Mouse (Mus musculus) kidney, adult 2 months (tissue): Measurements from ENCODE around the gene Kdm4d. TPM values are rescaled to one million over a fixed set of nuclear protein-coding genes. Genes with fewer than 3 reads are reported as not detected.
"Not testable (repeated sequence)": the region's sequence is repeated elsewhere in the genome, so short reads cannot be mapped to it uniquely, and the experiment has no call there.

ENCODE experiments used
- DNase-seq: peaks from one replicate; pipeline ENCODE4 v3.0.0; 2021
- H3K27ac ChIP-seq: fragments of 200-500 bp; 2 replicates; pipeline ENCODE4 v1.5.1; 2012; ENCODE audit warnings: low read depth, low read length, control low read depth, inconsistent platforms; ENCODE audit not compliant: insufficient read depth
- H3K27me3 ChIP-seq: fragments of 200-500 bp; replicated peaks from 2 replicates; pipeline ENCODE4 v1.6.1; 2012; ENCODE audit warnings: mild to moderate bottlenecking, moderate library complexity, low read length, inconsistent platforms; ENCODE audit not compliant: control insufficient read depth, insufficient read depth
- H3K36me3 ChIP-seq: fragments of 200-500 bp; 2 replicates; pipeline ENCODE4 v1.6.1; 2012; ENCODE audit warnings: mild to moderate bottlenecking, moderate library complexity, low read length, inconsistent platforms; ENCODE audit not compliant: control insufficient read depth, insufficient read depth
- H3K4me1 ChIP-seq: fragments of 200-500 bp; 2 replicates; pipeline ENCODE4 v1.6.1; 2011; ENCODE audit warnings: low read length; ENCODE audit not compliant: control insufficient read depth, insufficient read depth
- H3K4me3 ChIP-seq: fragments of 200-500 bp; 2 replicates; pipeline ENCODE4 v1.5.1; 2011; ENCODE audit warnings: mild to moderate bottlenecking, low read depth, low read length, control low read depth; ENCODE audit not compliant: insufficient read depth
- CTCF ChIP-seq: fragments of 200-500 bp; conservative IDR thresholded peaks from 2 replicates; pipeline ENCODE4 v1.5.1; 2011; ENCODE audit warnings: low read depth, mild to moderate bottlenecking, control low read depth, low read length, moderate library complexity, mixed read lengths; ENCODE audit not compliant: insufficient read depth, insufficient read length
- POLR2A ChIP-seq: fragments of 200-500 bp; IDR thresholded peaks from one replicate; pipeline ENCODE4 v1.6.1; 2011; ENCODE audit warnings: low read depth, low read length, control low read depth
- WGBS: fragments of 180-500 bp; shearing (Covaris S2); methylation state at CpG from one replicate; pipeline ENCODE4 v1.1.7; 2018; 5-methylcytosine and 5-hydroxymethylcytosine counted together
- polyA plus RNA-seq: library from polyadenylated mRNA; depleted of rRNA; stranded (reverse); fragments of >200 nt; gene quantifications from 2 replicates; pipeline ENCODE4 v1.2.3, GENCODE M21; 2012

Kdm4d gene
- polyA plus RNA-seq, 1 experiment = 0.09 TPM

DNA sequence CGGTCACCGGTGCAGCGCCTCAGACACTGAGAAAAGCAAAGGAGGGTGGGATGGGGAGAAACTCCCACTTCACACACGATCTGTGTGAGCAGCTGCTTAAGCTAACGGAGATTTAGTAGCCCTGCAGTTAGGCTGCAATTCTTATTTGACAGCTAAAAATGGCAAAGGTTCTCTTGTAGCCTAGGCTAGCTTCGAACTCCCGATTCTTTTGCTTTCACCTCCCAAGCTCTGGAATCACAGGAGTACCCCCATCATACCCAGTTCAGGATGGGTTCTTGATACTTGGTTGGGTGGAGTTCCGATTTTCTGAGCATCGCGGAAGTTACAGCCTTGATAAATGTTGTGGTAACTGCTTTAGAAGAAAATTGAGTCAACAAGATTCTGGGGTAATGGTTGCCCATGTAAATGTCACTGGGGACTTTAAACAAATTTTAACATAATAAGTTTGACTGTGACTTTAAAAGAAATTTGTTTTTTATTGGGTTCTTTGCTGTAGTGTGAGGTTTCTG lies 688 bp upstream of the Kdm4d start:
- no peak for DNase-seq
- TF ChIP-seq POLR2A (no peak), CTCF (no peak)
- Histone ChIP-seq H3K36me3 (peaks cover 4% of the 10 kb centered on the region; the same call in 1 of the 2 replicates), H3K27me3 (no peaks in the 10 kb centered on the region), H3K27ac (peak overlapping the region; percentile 8; the same call in 1 of the 2 replicates), H3K4me3 (peak overlapping the region; percentile 99), H3K4me1 (no peaks in the 10 kb centered on the region)
- WGBS = 2% methylated on average over 10 of the region's 10 CpGs

DNA sequence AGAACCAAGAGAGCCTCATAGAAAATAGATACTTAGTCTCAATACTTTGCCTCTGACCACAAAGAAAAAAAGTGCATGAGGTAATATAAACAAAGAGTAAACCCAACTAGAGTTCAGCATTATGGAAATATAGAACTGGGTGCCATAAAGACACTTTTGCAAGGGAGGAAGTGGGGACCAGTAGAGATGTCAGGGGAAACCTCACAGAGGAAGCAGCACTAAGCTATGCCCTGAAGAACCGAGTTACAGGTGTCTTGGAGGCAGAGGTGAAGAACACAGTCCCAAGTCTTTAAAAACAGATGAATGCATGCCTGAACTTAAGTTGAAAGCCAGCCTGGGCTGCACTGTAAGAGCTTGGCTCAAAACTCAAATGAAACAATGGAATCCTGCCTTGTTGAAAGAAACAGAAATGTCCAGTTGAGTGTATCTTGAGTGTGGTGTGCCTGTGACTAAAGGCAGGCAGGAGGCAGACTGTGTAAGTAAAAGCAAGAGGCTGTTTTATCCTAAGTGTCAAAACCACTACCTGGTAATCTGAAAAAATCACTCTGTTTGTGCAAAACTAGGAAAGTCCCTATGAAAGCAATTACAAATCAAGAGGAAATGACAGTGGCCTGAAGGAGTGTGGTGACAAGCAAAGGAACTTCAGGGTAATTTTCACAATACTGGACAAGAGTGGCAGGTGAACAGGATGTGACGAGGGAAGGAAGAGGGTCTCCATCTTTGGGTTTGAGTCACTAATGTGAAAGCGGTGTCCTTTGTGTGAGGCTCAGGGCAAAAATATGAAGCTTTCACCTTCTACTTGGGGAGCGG lies 1.2 kb downstream of the Kdm4d start:
- no peak for TF ChIP-seq POLR2A
- TF ChIP-seq CTCF = no peak
- 84% methylated on average over 4 of the region's 4 CpGs for WGBS

DNA sequence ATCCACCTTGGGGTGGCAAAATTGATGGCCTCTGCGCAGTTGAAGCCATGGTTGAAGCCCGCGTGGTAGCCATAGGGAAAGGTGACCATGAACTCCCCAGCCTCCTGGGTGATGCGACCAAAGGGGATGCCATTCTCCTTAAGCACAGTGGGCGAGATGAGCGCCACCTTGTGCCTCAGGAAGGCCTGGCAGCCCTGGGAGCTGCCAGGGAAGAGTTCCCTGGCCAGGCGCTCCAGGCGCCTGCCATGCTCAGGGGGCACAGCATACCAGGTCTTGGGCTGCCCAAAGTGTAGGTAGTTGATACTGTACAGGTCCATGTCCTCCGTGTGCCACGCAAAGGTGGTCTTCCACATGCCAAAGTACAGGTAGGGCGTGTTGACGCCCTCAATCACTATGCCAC lies 36.6 kb downstream of the Kdm4d start:
- WGBS = 76% methylated on average over 12 of the region's 12 CpGs
- not testable (repeated sequence) for H3K4me1 ChIP-seq, DNase-seq, H3K36me3 ChIP-seq, H3K27me3 ChIP-seq, H3K27ac ChIP-seq, H3K4me3 ChIP-seq

More for the DNA sequence above, 1.2 kb downstream of the Kdm4d start:
- DNase-seq = no peak
- no peaks in the 10 kb centered on the region; the same call in 1 of the 2 replicates for H3K36me3 ChIP-seq
- H3K27ac ChIP-seq = no peak overlapping the region
- no peaks in the 10 kb centered on the region for H3K27me3 ChIP-seq
- no peaks in the 10 kb centered on the region for H3K4me1 ChIP-seq
- H3K4me3 ChIP-seq = no peak overlapping the region

- 80% methylated on average over 1 of the region's 1 CpGs for WGBS
- not testable (repeated sequence) for DNase-seq, H3K36me3 ChIP-seq
Measured at GRCm38 (mm10) chr9:14462536-14462935, 37.7 kb downstream of the Kdm4d start.

DNA sequence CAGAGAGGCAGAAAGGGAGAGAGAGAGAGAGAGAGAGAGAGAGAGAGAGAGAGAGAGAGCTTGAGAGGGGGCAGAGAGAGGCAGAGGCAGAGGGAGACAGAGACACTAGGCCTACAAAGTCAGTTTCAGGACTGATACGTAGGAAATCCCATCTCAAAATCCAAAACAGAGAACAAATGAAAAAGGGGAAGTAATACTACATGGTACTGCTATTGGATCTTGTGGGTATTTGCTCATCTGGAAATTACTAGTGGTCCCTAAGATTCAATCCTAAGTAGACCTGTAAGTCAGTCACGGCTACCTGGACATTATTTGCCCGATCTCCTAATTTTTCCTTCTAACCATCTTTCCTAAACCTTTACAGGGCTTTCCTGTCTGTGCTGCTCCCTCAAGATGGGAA lies 44.0 kb downstream of the Kdm4d start:
- no peak overlapping the region for H3K4me3 ChIP-seq
- H3K27ac ChIP-seq = no peak overlapping the region
- TF ChIP-seq CTCF (no peak), POLR2A (no peak)
- 92% methylated on average over 3 of the region's 3 CpGs for WGBS
- H3K36me3 ChIP-seq = no peaks in the 10 kb centered on the region
- H3K4me1 ChIP-seq = no peaks in the 10 kb centered on the region
- no peak for DNase-seq
- H3K27me3 ChIP-seq = no peaks in the 10 kb centered on the region

More at GRCm38 (mm10) chr9:14462536-14462935, 37.7 kb downstream of the Kdm4d start:
- H3K27ac ChIP-seq, H3K4me1 ChIP-seq, H3K4me3 ChIP-seq, H3K27me3 ChIP-seq: not testable (repeated sequence)

GRCm38 (mm10) chr9:14451120-14451519 lies 49.2 kb downstream of the Kdm4d start:
- 67% methylated on average over 8 of the region's 8 CpGs for whole genome bisulfite sequencing
- H3K27me3 ChIP-seq, H3K4me1 ChIP-seq, DNase-seq, H3K36me3 ChIP-seq, H3K4me3 ChIP-seq, H3K27ac ChIP-seq: not testable (repeated sequence)
- TF ChIP-seq CTCF = peak; percentile 11; the same call in 1 of the 2 replicates

GRCm38 (mm10) chr9:14447086-14447485 lies 53.2 kb downstream of the Kdm4d start:
- not testable (repeated sequence) for H3K27me3 ChIP-seq, H3K36me3 ChIP-seq, H3K4me3 ChIP-seq, DNase-seq, H3K4me1 ChIP-seq, H3K27ac ChIP-seq
- WGBS = 82% methylated on average over 2 of the region's 2 CpGs
